Mouse (Mus musculus) limb, embryonic 11.5 days (tissue): Measurements from ENCODE around the gene Socs1. TPM values are rescaled to one million over a fixed set of nuclear protein-coding genes. Genes with fewer than 3 reads are reported as not detected.

Source experiments
- ATAC-seq: fragments of 200-750 bp; cut with Nextera tagmentation; 2 replicates; pipeline ENCODE4 v1.8.0; 2017; ENCODE audit warnings: low read depth; ENCODE audit not compliant: insufficient number of reproducible peaks, low FRiP score, low TSS enrichment
- DNase-seq: peaks from one replicate; pipeline ENCODE4 v3.0.0-alpha.2; 2015; ENCODE audit warnings: low spot score
- H3K27ac ChIP-seq: fragments of 300-500 bp; sonication (generic); replicated peaks from 2 replicates; pipeline ENCODE4 v1.5.1; 2014; ENCODE audit warnings: low read depth, mild to moderate bottlenecking, low read length
- H3K27me3 ChIP-seq: fragments of 300-500 bp; sonication (generic); 2 replicates; pipeline ENCODE4 v1.6.1; 2014; ENCODE audit warnings: mild to moderate bottlenecking, low read length, mixed read lengths; ENCODE audit not compliant: control insufficient read depth, insufficient read depth
- H3K36me3 ChIP-seq: fragments of 300-500 bp; sonication (generic); 2 replicates; pipeline ENCODE4 v1.6.1; 2014; ENCODE audit warnings: mild to moderate bottlenecking, low read length, moderate library complexity, mixed read lengths; ENCODE audit not compliant: control insufficient read depth, insufficient read depth
- H3K4me1 ChIP-seq: fragments of 300-500 bp; sonication (generic); 2 replicates; pipeline ENCODE4 v1.6.1; 2014; ENCODE audit warnings: low read length, mixed read lengths; ENCODE audit not compliant: control insufficient read depth, insufficient read depth
- H3K4me2 ChIP-seq: fragments of 300-500 bp; sonication (generic); 2 replicates; pipeline ENCODE4 v1.6.1; 2014; ENCODE audit warnings: low read depth, mild to moderate bottlenecking, moderate library complexity; ENCODE audit not compliant: severe bottlenecking
- H3K4me3 ChIP-seq: fragments of 300-500 bp; sonication (generic); 2 replicates; pipeline ENCODE4 v1.5.1; 2014; ENCODE audit warnings: low read depth, low read length
- H3K9ac ChIP-seq: fragments of 300-500 bp; sonication (generic); 2 replicates; pipeline ENCODE4 v1.6.1; 2014; ENCODE audit warnings: mild to moderate bottlenecking, low read length
- H3K9me3 ChIP-seq: fragments of 300-500 bp; sonication (generic); 2 replicates; pipeline ENCODE4 v1.6.1; 2016; ENCODE audit warnings: low read length; ENCODE audit not compliant: control insufficient read depth
- WGBS: fragments of 180-500 bp; shearing (Covaris S2); extraction: QIAGEN DNeasy Blood & Tissue Kit; methylation state at CpG from one replicate; pipeline ENCODE4 v1.1.7; 2014; 5-methylcytosine and 5-hydroxymethylcytosine counted together
- polyA plus RNA-seq: library from polyadenylated mRNA; unstranded; fragments of >200 nt; fragmentation: Nextera tagmentation; extraction: Ambion mirVana; gene quantifications from 2 replicates; pipeline ENCODE4 v1.2.1, GENCODE M21; 2014

Gene Socs1
- polyA plus RNA-seq, 1 experiment from 2014 or later = 5.5 TPM

DNA sequence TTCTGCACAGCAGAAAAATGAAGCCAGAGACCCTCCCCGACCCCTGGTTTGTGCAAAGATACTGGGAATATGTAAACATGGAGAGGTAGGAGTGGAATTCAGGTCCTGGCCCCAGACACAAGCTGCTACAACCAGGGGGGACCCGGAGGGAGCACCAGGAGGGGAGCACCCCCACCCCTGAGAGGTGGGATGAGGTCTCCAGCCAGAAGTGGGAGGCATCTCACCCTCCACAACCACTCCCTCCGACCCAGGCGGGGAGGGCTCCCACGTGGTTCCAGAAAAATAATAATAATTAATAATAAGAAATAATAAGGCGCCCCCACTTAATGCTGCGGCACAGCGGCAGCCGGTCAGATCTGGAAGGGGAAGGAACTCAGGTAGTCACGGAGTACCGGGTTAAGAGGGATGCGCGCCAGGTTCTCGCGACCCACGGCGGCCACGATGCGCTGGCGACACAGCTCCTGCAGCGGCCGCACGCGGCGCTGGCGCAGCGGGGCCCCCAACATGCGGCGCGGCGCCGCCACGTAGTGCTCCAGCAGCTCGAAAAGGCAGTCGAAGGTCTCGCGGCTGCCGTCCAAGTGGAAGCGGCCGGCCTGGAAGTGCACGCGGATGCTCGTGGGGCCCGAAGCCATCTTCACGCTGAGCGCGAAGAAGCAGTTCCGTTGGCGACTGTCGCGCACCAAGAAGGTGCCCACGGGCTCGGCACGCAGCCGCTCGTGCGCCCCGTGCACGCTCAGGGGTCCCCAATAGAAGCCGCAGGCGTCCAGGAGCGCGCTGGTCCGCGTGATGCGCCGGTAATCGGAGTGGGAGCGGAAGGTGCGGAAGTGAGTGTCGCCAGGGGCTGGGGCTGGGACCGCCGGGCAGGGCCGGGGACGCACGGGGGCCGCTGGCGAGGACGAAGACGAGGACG is 1.2 kb downstream of the Socs1 start:
- no peaks in the 10 kb centered on the region for H3K27me3 ChIP-seq
- peaks cover 32% of the 10 kb centered on the region for H3K4me1 ChIP-seq
- H3K27ac ChIP-seq = peak overlapping the region; percentile 82; the same call in 1 of the 2 replicates
- H3K9ac ChIP-seq = peak overlapping the region; percentile 78
- no peaks in the 10 kb centered on the region for H3K9me3 ChIP-seq
- ATAC-seq (no peak), DNase-seq (peak; percentile 68)
- peak overlapping the region; percentile 92 for H3K4me2 ChIP-seq
- 3% methylated on average over 78 of the region's 81 CpGs for WGBS
- peak overlapping the region; percentile 66 for H3K4me3 ChIP-seq
- no peaks in the 10 kb centered on the region for H3K36me3 ChIP-seq

DNA sequence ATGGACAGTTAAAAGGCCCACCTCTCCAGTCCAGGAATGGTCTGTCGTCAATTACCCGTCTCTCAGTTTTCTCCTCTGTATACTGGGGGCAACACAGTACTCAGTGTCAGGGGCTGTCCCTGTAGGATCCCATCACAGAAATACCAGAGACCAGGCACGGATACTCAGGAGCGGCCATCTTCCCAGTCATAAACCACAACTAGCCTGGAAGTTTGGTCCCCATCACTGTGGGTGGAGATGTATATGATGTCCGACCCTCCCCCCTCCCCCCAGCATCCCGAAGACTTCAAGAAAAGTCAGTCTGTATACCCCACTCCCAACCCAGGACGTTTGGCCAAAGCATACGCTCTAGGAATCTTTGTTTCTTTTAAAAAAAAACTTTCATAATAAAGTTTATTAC is 1.9 kb downstream of the Socs1 start:
- no peak overlapping the region for H3K27ac ChIP-seq
- peak overlapping the region; percentile 92 for H3K4me2 ChIP-seq
- no peaks in the 10 kb centered on the region for H3K36me3 ChIP-seq
- H3K27me3 ChIP-seq = no peaks in the 10 kb centered on the region
- no peak overlapping the region for H3K4me3 ChIP-seq
- no peaks in the 10 kb centered on the region for H3K9me3 ChIP-seq
- H3K4me1 ChIP-seq = peaks cover 32% of the 10 kb centered on the region
- no peak for ATAC-seq
- 60% methylated on average over 8 of the region's 8 CpGs for WGBS
- DNase-seq = no peak
- H3K9ac ChIP-seq = no peak overlapping the region

DNA sequence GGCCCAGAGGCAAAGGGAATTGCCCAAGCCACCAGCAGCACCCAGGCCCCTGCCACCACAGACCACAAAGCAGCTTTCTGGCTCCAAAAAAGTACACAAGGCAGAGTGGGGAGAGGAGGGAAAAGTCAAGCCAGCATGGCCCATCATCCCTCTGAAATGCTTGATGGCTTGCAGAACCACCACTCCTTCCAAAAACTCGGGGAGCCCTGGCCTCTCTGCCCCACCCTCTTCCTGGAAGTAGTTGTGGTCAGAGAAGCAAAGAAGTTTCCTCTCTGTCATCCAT is 2.2 kb downstream of the Socs1 start:
- Histone ChIP-seq H3K9me3 (no peaks in the 10 kb centered on the region), H3K4me1 (peaks cover 32% of the 10 kb centered on the region), H3K4me3 (no peak overlapping the region; the same call in 1 of the 2 replicates), H3K27ac (no peak overlapping the region), H3K27me3 (no peaks in the 10 kb centered on the region), H3K4me2 (0 out of 2 replicates have a peak overlapping the region, but pooled peaks have one; percentile 92), H3K9ac (no peak overlapping the region), H3K36me3 (no peaks in the 10 kb centered on the region)
- ATAC-seq (no peak), DNase-seq (no peak)
- WGBS = 36% methylated on average over 1 of the region's 1 CpGs

DNA sequence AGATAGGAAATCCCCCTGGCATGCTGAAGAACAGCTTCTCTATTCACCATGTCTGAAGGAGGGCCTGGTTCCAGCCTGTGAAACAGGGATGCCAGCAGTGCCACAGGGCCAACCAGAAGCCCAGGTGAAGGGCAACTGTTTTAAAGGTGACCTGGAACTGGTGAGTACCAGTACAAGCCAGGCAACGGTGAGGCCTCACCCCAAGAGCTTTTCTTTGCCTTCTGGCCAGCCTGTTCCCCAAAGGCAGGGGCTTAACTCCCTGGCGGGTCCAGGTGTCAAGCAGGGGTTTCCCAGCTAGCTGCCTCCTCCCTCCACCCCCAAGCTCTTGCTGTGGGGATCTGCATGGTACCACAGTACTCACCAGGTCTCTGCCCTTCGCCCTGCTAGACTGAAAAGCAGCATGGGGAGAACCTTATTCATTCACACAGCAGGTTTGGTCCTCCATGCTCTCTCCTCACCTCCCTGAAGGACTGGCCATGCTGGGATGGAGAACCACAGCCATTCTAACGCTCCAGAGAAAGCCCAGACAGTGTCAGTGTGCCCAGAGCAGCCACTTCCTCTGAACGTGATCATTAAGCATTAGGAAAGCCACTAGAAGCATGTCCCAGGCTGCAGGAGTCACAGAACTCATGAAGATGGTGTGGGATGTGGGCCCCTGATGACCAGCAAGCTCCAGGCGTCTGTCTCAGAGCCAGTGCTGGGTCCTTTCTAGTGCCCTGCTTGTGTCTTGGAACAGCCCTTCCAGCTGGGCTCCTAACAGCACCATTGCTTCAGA is 2.8 kb downstream of the Socs1 start:
- ATAC-seq = no peak
- Histone ChIP-seq H3K27ac (no peak overlapping the region), H3K36me3 (no peaks in the 10 kb centered on the region), H3K4me3 (no peak overlapping the region), H3K4me1 (peaks cover 32% of the 10 kb centered on the region), H3K27me3 (no peaks in the 10 kb centered on the region), H3K9ac (0 out of 2 replicates have a peak overlapping the region, but pooled peaks have one; percentile 7), H3K9me3 (no peaks in the 10 kb centered on the region), H3K4me2 (peak overlapping the region; percentile 92)
- no peak for DNase-seq
- WGBS = 41% methylated on average over 6 of the region's 6 CpGs

DNA sequence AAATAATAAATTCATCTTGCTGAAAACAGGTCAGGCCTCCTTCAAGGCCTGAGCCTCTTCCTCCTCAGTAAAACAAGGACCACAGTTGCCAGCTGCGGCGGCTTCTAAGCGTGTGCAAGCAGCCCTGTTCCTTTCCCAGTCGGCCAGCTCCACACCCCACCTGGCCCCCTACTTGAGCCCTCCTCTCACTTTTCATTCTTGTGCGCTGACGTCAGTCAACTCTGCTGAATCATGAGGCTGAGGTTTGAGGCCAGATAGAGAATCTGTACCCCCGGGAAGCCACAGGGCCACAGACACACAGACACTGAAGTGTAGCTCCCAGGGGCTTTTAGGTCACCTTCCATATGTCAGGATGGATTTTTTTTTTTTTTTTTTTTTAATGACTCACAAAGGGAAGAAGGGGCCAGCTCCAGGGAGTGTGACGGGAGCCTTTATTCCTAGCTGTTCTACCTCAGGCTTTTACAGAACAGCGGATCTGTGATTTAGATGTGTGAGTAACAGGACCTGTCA is 3.4 kb downstream of the Socs1 start:
- ATAC-seq (no peak), DNase-seq (peak; percentile 52)
- Histone ChIP-seq H3K4me2 (peak overlapping the region; percentile 12; the same call in 1 of the 2 replicates), H3K9me3 (no peaks in the 10 kb centered on the region), H3K27me3 (no peaks in the 10 kb centered on the region), H3K36me3 (no peaks in the 10 kb centered on the region), H3K4me3 (no peak overlapping the region), H3K27ac (no peak overlapping the region), H3K9ac (no peak overlapping the region), H3K4me1 (peaks cover 32% of the 10 kb centered on the region)
- WGBS = 51% methylated on average over 9 of the region's 9 CpGs

DNA sequence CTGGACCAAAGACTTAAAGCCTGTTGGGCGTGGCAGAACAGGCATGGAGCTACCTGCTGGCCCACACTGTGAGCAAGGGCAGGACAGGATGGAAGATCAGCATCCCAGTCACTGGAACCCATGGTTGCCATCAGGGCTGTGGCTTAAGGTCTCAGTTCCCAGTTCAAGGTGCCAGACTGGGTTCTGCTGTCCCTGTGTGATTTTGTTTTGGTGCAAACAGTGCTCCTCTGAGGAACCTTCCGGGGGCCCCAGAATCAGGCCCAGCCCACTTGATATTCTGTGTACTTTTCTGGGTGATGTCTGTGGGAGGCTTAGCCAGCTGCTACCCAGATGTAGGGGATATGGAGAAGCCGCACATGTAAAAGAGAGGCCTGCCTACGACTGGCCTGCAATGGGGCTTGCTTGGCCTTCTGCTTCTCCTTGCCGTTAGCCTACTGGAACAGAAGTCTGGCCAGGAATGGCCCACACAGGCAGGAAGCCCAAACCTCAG is 4.7 kb downstream of the Socs1 start:
- no peaks in the 10 kb centered on the region for H3K27me3 ChIP-seq
- H3K4me3 ChIP-seq = no peak overlapping the region
- no peaks in the 10 kb centered on the region for H3K9me3 ChIP-seq
- ATAC-seq = no peak
- DNase-seq = no peak
- H3K4me1 ChIP-seq = peaks cover 28% of the 10 kb centered on the region
- no peak overlapping the region for H3K4me2 ChIP-seq
- H3K36me3 ChIP-seq = no peaks in the 10 kb centered on the region
- 69% methylated on average over 5 of the region's 5 CpGs for WGBS
- no peak overlapping the region for H3K9ac ChIP-seq
- H3K27ac ChIP-seq = no peak overlapping the region

DNA sequence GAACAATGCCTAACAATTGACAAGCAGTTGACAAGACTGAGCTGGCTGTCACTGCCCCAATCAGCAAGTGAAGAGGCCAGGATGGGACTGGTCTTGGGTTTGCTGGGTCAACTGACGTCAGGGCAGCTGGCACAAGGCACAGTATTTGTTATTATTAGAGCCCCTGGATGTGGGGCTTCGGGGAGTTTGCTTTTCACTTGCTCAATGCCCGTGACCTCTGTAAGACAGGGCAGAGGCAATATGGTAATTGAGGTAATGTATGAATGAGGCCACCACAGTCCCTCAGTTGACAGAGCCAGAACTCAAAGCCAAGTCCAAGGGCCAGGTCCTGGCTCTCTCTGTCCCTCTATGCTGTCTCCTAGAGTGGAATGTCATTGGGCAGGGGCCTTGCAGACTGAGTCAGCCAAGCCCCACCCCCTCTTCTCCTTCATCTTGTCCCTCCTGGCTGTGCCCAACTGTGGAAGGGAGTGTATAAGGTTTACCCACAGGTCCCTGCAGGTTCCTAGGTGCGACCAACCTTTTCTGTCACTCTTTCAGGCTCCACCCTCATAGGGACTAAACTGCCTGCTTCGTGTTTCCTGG is 7.7 kb downstream of the Socs1 start:
- H3K4me3 ChIP-seq = no peak overlapping the region
- no peaks in the 10 kb centered on the region for H3K36me3 ChIP-seq
- no peak overlapping the region for H3K4me2 ChIP-seq
- no peaks in the 10 kb centered on the region for H3K27me3 ChIP-seq
- H3K4me1 ChIP-seq = peaks cover 12% of the 10 kb centered on the region
- WGBS = 73% methylated on average over 5 of the region's 5 CpGs
- no peaks in the 10 kb centered on the region for H3K9me3 ChIP-seq
- H3K9ac ChIP-seq = no peak overlapping the region
- H3K27ac ChIP-seq = no peak overlapping the region
- ATAC-seq (no peak), DNase-seq (no peak)

DNA sequence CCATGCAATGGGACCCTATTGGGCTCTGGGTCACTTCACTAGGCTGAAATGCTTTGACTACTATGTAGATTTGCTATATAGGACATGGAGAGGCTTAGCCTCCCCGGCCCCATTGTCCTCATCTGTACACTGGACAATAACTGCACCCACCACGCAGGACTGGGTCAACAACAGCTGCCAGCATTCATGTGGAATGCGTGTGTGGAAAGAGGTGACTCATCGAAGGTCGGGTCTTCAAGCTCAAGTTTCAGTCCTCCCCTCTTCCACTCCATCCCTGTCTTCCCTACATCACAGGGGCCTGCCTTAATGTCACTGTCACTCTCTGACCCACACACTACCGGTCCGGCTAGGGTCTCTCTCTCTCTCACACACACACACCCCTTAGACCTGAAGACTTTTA is 9.0 kb downstream of the Socs1 start:
- ATAC-seq (no peak), DNase-seq (no peak)
- Histone ChIP-seq H3K9me3 (no peaks in the 10 kb centered on the region), H3K27ac (no peak overlapping the region), H3K4me2 (no peak overlapping the region), H3K4me3 (no peak overlapping the region), H3K9ac (no peak overlapping the region), H3K4me1 (no peaks in the 10 kb centered on the region), H3K36me3 (no peaks in the 10 kb centered on the region), H3K27me3 (no peaks in the 10 kb centered on the region)
- WGBS = 74% methylated on average over 7 of the region's 7 CpGs
